Mouse (Mus musculus): ENCODE data around the gene Bcl2a1a. TPM values are rescaled to one million over a fixed set of nuclear protein-coding genes. Genes with fewer than 3 reads are reported as not detected.
"Not testable (repeated sequence)": the region's sequence is repeated elsewhere in the genome, so short reads cannot be mapped to it uniquely, and the experiment has no call there.

The Bcl2a1a gene
- polyA plus RNA-seq, 1 experiment from 2014 or later = not detected

GRCm38 (mm10) chr9:88976875-88977274 is 20.2 kb downstream of the Bcl2a1a start:
- H3K9ac ChIP-seq (replicated peaks; ENCODE audit: low read length); H3K27ac ChIP-seq (ENCODE audit: low read length); ATAC-seq (ENCODE audit: low FRiP score, low TSS enrichment); H3K4me2 ChIP-seq (replicated peaks; ENCODE audit: low read depth, low read length); H3K27me3 ChIP-seq (ENCODE audit: insufficient read depth, low read length); H3K4me3 ChIP-seq (ENCODE audit: low read length); H3K9me3 ChIP-seq (ENCODE audit: low read length); H3K36me3 ChIP-seq (ENCODE audit: insufficient read depth, low read length); H3K4me1 ChIP-seq (ENCODE audit: insufficient read depth, low read length): not testable (repeated sequence)
- WGBS = 74% methylated on average over 4 of the region's 4 CpGs

GRCm38 (mm10) chr9:88979781-88980180 is 23.1 kb downstream of the Bcl2a1a start:
- H3K4me2 ChIP-seq (replicated peaks; ENCODE audit: low read depth, low read length); H3K9ac ChIP-seq (replicated peaks; ENCODE audit: low read length); H3K9me3 ChIP-seq (ENCODE audit: low read length); H3K27ac ChIP-seq (ENCODE audit: low read length); H3K27me3 ChIP-seq (ENCODE audit: insufficient read depth, low read length); ATAC-seq (ENCODE audit: low FRiP score, low TSS enrichment); H3K4me3 ChIP-seq (ENCODE audit: low read length); H3K36me3 ChIP-seq (ENCODE audit: insufficient read depth, low read length); H3K4me1 ChIP-seq (ENCODE audit: insufficient read depth, low read length): not testable (repeated sequence)
- 92% methylated on average over 2 of the region's 2 CpGs for WGBS

- H3K4me1 ChIP-seq (ENCODE audit: insufficient read depth, low read length); H3K4me3 ChIP-seq (ENCODE audit: low read length); H3K9ac ChIP-seq (replicated peaks; ENCODE audit: low read length); H3K4me2 ChIP-seq (replicated peaks; ENCODE audit: low read depth, low read length); H3K36me3 ChIP-seq (ENCODE audit: insufficient read depth, low read length); ATAC-seq (ENCODE audit: low FRiP score, low TSS enrichment); H3K27ac ChIP-seq (ENCODE audit: low read length); H3K9me3 ChIP-seq (ENCODE audit: low read length); H3K27me3 ChIP-seq (ENCODE audit: insufficient read depth, low read length): not testable (repeated sequence)
Measured at GRCm38 (mm10) chr9:89001541-89001940, 44.8 kb downstream of the Bcl2a1a start.

Other genes starting within 250 kb of the Bcl2a1a start
- 37.9 and 50.8 TPM in 2 replicates for gene Mthfsl, start 236.6 kb upstream of the Bcl2a1a start, polyA plus RNA-seq (2015; fragmentation: Nextera tagmentation; extraction: Ambion mirVana)
- 0.35 and 0.67 TPM in 2 replicates for gene Bcl2a1d, start 225.0 kb upstream of the Bcl2a1a start, polyA plus RNA-seq (2015; fragmentation: Nextera tagmentation; extraction: Ambion mirVana)
- gene Trim43c, start 117.7 kb upstream of the Bcl2a1a start, polyA plus RNA-seq (2015; fragmentation: Nextera tagmentation; extraction: Ambion mirVana) = 0.12 and 0.35 TPM in 2 replicates
- gene Trim43b, start 135.9 kb downstream of the Bcl2a1a start, polyA plus RNA-seq (2015; fragmentation: Nextera tagmentation; extraction: Ambion mirVana) = not detected in 2 replicates
- gene Bcl2a1b, start 242.3 kb downstream of the Bcl2a1a start, polyA plus RNA-seq (2015; fragmentation: Nextera tagmentation; extraction: Ambion mirVana) = 1.0 and 1.2 TPM in 2 replicates
- 0.66 TPM in 1 of 2 replicates, not detected in the other for gene Gm29094, start 242.5 kb downstream of the Bcl2a1a start, polyA plus RNA-seq (2015; fragmentation: Nextera tagmentation; extraction: Ambion mirVana)